Comparison of ENCODE assay signal across 22 mouse cellular contexts in genomic region chr17:63931556-63931955, GRCm38 (mm10).
DNase-seq lines count a peak whose midpoint lies in the region; ATAC-seq lines count a peak whose summit lies in the region.
"Had no signal": no experiment of that assay in that cellular context is flagged by ENCODE, and none has a peak within 500 bp of the region (broad histone marks: within the 10 kb centered on the region; RNA-seq: fewer than 3 reads in every experiment).

No protein-coding gene starts in this region.

- H3K9ac ChIP-seq in forebrain, embryonic 16.5 days (replicated peaks; ENCODE audit: low read depth, low read length): no peak overlapping the region
- H3K9ac ChIP-seq: embryonic facial prominence, embryonic 15.5 days; heart, embryonic 12.5 days; limb, embryonic 12.5 days; liver, embryonic 13.5 days; lung, embryonic 15.5 days; neural tube, embryonic 13.5 days; stomach, embryonic 15.5 days had no signal

- DNase-seq in lung, postnatal 36 days: peak; percentile 10
- DNase-seq in lung, postnatal 10 days: no peak
- DNase-seq in MEL-GATA-1-ER (ENCODE audit: extremely low read depth, low read depth): peak; percentile 52
- no peak for DNase-seq in ovary, postnatal 10 days (ENCODE audit: low spot score)
- no peak for DNase-seq in kidney, postnatal 14 days
- DNase-seq: adrenal gland, postnatal 36 days; cerebellum, postnatal 25 days; kidney, adult 8-10 months; kidney, postnatal 36 days; liver, embryonic 13.5 days; thymus, adult 2 months had no signal

- ATAC-seq in megakaryocyte, adult 5-6 weeks (ENCODE audit: poor library complexity, severe bottlenecking): peak; percentile 40; the same call in 1 of the 2 replicates
- ATAC-seq in forebrain, embryonic 16.5 days: no peak
- ATAC-seq: activated CD4-positive, CD25-positive, alpha-beta regulatory T cell, adult 4 months had no signal

- H3K27me3 ChIP-seq in forebrain, embryonic 16.5 days (replicated peaks; ENCODE audit: control insufficient read depth, insufficient read depth, low read length): no peaks in the 10 kb centered on the region
- H3K27me3 ChIP-seq: embryonic facial prominence, embryonic 15.5 days; heart, embryonic 12.5 days; limb, embryonic 12.5 days; liver, embryonic 13.5 days; lung, embryonic 15.5 days; neural tube, embryonic 13.5 days; stomach, embryonic 15.5 days had no signal

- no peak overlapping the region for H3K4me2 ChIP-seq in forebrain, embryonic 16.5 days (ENCODE audit: low read length)
- H3K4me2 ChIP-seq: embryonic facial prominence, embryonic 15.5 days; heart, embryonic 12.5 days; limb, embryonic 12.5 days; liver, embryonic 13.5 days; lung, embryonic 15.5 days; neural tube, embryonic 13.5 days; stomach, embryonic 15.5 days had no signal

- no peak overlapping the region for H3K27ac ChIP-seq in forebrain, embryonic 16.5 days (ENCODE audit: low read length)
- H3K27ac ChIP-seq: embryonic facial prominence, embryonic 15.5 days; forebrain, embryonic 10.5 days; limb, embryonic 12.5 days; liver, embryonic 13.5 days; lung, embryonic 15.5 days; midbrain, embryonic 10.5 days; neural tube, embryonic 13.5 days; stomach, embryonic 15.5 days had no signal

- no peak overlapping the region for H3K4me3 ChIP-seq in forebrain, embryonic 16.5 days (replicated peaks; ENCODE audit: low read length)
- H3K4me3 ChIP-seq: embryonic facial prominence, embryonic 15.5 days; forebrain, embryonic 10.5 days; heart, embryonic 12.5 days; limb, embryonic 12.5 days; liver, embryonic 13.5 days; lung, embryonic 15.5 days; midbrain, embryonic 10.5 days; neural tube, embryonic 13.5 days; stomach, embryonic 15.5 days had no signal

- no peaks in the 10 kb centered on the region for H3K4me1 ChIP-seq in forebrain, embryonic 16.5 days (replicated peaks; ENCODE audit: control insufficient read depth, insufficient read depth, low read length)
- H3K4me1 ChIP-seq: embryonic facial prominence, embryonic 15.5 days; forebrain, embryonic 10.5 days; heart, embryonic 12.5 days; limb, embryonic 12.5 days; liver, embryonic 13.5 days; lung, embryonic 15.5 days; neural tube, embryonic 13.5 days; stomach, embryonic 15.5 days had no signal

- 66% methylated on average over 1 of the region's 1 CpGs for WGBS in forebrain, embryonic 16.5 days

- no peaks in the 10 kb centered on the region for H3K9me3 ChIP-seq in forebrain, embryonic 16.5 days (ENCODE audit: control insufficient read depth, low read length)
- H3K9me3 ChIP-seq: embryonic facial prominence, embryonic 15.5 days; forebrain, embryonic 10.5 days; heart, embryonic 12.5 days; limb, embryonic 12.5 days; liver, embryonic 13.5 days; lung, embryonic 15.5 days; midbrain, embryonic 10.5 days; neural tube, embryonic 13.5 days; stomach, embryonic 15.5 days had no signal

- H3K36me3 ChIP-seq in forebrain, embryonic 16.5 days (ENCODE audit: control insufficient read depth, insufficient read depth): no peaks in the 10 kb centered on the region
- H3K36me3 ChIP-seq: lung, embryonic 15.5 days had no signal

Comparison
In these comparisons a context has a peak if more than half of its experiments do, and no peak if none do; other contexts are left out.
1. DNase-seq: peak in lung, postnatal 36 days (single experiment) and MEL-GATA-1-ER (single experiment); none in lung, postnatal 10 days (single experiment), ovary, postnatal 10 days (single experiment) and kidney, postnatal 14 days (single experiment).